Mouse (Mus musculus) heart, embryonic 11.5 days (tissue): Measurements from ENCODE around the gene Gtpbp1. TPM values are rescaled to one million over a fixed set of nuclear protein-coding genes. Genes with fewer than 3 reads are reported as not detected.
A peak's percentile ranks its signal among the peaks of the same experiment; 100 is the strongest.

ENCODE experiments used
- ATAC-seq: fragments of 200-750 bp; cut with Nextera tagmentation; replicated peaks from 2 replicates; pipeline ENCODE4 v1.8.0; 2017; ENCODE audit warnings: moderate library complexity; ENCODE audit not compliant: insufficient number of reproducible peaks, low FRiP score, low TSS enrichment
- H3K27ac ChIP-seq: fragments of 300-500 bp; sonication (generic); 2 replicates; pipeline ENCODE4 v1.5.1; 2014; ENCODE audit warnings: mild to moderate bottlenecking, low read depth, low read length
- H3K27me3 ChIP-seq: fragments of 300-500 bp; sonication (generic); 2 replicates; pipeline ENCODE4 v1.6.1; 2014; ENCODE audit warnings: mild to moderate bottlenecking, low read length, mixed read lengths; ENCODE audit not compliant: control insufficient read depth, insufficient read depth
- H3K36me3 ChIP-seq: fragments of 300-500 bp; sonication (generic); 2 replicates; pipeline ENCODE4 v1.6.1; 2014; ENCODE audit warnings: mild to moderate bottlenecking, low read length, moderate library complexity, mixed read lengths; ENCODE audit not compliant: control insufficient read depth, insufficient read depth
- H3K4me1 ChIP-seq: fragments of 300-500 bp; sonication (generic); 2 replicates; pipeline ENCODE4 v1.6.1; 2014; ENCODE audit warnings: low read length; ENCODE audit not compliant: control insufficient read depth, insufficient read depth
- H3K4me2 ChIP-seq: fragments of 300-500 bp; sonication (generic); 2 replicates; pipeline ENCODE4 v1.6.1; 2014; ENCODE audit warnings: mild to moderate bottlenecking, moderate library complexity
- H3K4me3 ChIP-seq: fragments of 300-500 bp; sonication (generic); 2 replicates; pipeline ENCODE4 v1.5.1; 2014; ENCODE audit warnings: low read depth, low read length
- H3K9ac ChIP-seq: fragments of 300-500 bp; sonication (generic); 2 replicates; pipeline ENCODE4 v1.6.1; 2014; ENCODE audit warnings: mild to moderate bottlenecking, low read depth, low read length, moderate library complexity
- H3K9me3 ChIP-seq: fragments of 300-500 bp; sonication (generic); replicated peaks from 2 replicates; pipeline ENCODE4 v1.6.1; 2016; ENCODE audit warnings: low read length; ENCODE audit not compliant: control insufficient read depth
- WGBS: fragments of 180-500 bp; shearing (Covaris S2); extraction: QIAGEN DNeasy Blood & Tissue Kit; methylation state at CpG from one replicate; pipeline ENCODE4 v1.1.7; 2014; ENCODE audit not compliant: insufficient replicate concordance; 5-methylcytosine and 5-hydroxymethylcytosine counted together
- polyA plus RNA-seq: library from polyadenylated mRNA; unstranded; fragments of >200 nt; fragmentation: Nextera tagmentation; extraction: Ambion mirVana; gene quantifications from 2 replicates; pipeline ENCODE4 v1.2.1, GENCODE M21; 2014

Gene Gtpbp1
- polyA plus RNA-seq, 1 experiment from 2014 or later = 22.7 TPM

DNA sequence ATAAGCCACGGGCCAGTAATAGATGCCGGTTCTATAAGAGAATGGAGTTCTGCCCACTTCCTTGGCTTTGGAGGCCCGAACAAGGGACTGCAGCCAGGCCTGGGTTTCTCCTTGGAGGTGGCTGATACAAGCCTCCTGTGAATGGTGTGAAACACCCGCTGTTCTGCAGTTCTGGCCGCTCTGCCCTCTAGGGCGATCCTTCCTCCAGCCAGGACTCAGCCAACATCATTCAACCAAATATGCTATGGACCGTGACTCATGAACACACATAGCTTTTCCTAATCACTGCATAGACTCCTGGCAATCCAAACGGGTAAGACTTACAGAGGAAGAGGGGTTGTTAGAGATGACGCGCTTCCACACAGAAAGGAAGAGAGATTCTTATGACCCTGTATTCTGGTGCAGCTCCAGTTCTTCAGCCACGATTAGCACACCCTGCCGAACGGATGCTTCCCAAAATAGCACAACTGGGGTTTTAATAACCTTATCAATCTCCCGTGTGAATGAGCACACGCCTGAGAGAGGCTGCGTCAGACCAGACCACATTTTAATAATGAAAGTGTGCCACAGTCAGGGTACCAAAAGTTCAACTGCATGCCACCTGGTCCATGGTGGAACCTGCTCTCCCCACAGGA, 76.8 kb downstream of the Gtpbp1 start:
- Histone ChIP-seq H3K27ac (no peak overlapping the region), H3K4me2 (no peak overlapping the region), H3K27me3 (no peaks in the 10 kb centered on the region), H3K9ac (0 out of 2 replicates have a peak overlapping the region, but pooled peaks have one; percentile 12), H3K36me3 (0 out of 2 replicates have a peak, but pooled peaks cover 2% of the 10 kb centered on the region), H3K9me3 (no peaks in the 10 kb centered on the region), H3K4me1 (peaks cover 17% of the 10 kb centered on the region), H3K4me3 (no peak overlapping the region)
- 61% methylated on average over 16 of the region's 16 CpGs for WGBS
- ATAC-seq = no peak

DNA sequence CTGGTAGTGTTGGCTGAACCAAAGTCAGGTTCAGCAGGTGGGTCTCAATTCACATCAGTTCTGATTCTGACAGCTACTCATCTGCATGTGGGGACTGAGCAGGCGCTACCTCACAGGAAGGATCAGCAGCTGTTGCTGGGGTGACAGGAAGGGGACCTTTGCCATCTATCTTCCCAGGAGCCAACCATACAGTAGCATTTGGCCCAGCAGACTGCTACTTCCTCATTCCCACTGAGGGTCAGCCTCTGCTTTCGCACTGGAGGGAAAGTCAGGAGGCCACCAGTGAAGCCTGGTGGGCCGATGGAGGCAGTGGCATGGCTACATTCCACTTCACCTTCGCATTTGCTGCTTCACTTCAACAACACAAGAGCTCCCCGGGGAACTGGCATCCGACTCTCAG, 77.7 kb downstream of the Gtpbp1 start:
- no peaks in the 10 kb centered on the region for H3K9me3 ChIP-seq
- H3K4me1 ChIP-seq = peaks cover 17% of the 10 kb centered on the region
- no peaks in the 10 kb centered on the region for H3K27me3 ChIP-seq
- H3K4me2 ChIP-seq = no peak overlapping the region
- no peak for ATAC-seq
- 0 out of 2 replicates have a peak, but pooled peaks cover 2% of the 10 kb centered on the region for H3K36me3 ChIP-seq
- H3K9ac ChIP-seq = no peak overlapping the region
- no peak overlapping the region for H3K27ac ChIP-seq
- WGBS = 62% methylated on average over 6 of the region's 6 CpGs
- H3K4me3 ChIP-seq = no peak overlapping the region

DNA sequence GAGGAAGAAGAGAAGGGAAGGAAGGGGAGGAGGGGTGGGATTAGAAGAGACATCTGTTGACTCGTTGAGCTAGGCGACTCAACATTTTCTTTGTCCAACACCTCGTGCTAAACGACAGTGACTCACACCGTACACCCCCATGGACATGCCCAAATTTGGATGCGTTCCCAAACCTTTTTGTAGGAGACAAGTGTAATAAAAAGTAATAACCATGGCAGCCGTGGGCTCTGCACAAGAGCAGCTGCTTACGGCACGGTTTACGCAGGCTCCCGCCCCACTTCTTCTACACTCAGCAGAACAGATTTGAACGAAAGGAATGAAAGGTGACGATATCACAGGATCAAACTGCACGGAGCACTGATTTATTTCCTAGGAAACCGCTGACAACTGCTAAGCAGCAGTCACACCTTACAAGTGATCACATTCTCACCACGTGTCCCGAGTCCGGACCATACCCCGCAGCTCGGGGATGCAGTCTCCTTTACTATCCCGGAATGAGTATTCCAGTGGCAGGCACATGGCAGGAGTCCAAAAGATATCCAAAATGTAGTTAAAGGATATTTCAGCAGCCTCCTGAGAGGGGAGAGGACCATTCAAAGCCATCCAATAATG, 80.1 kb downstream of the Gtpbp1 start:
- Histone ChIP-seq H3K27me3 (no peaks in the 10 kb centered on the region), H3K9ac (no peak overlapping the region), H3K4me2 (no peak overlapping the region), H3K36me3 (no peaks in the 10 kb centered on the region), H3K27ac (no peak overlapping the region), H3K9me3 (no peaks in the 10 kb centered on the region), H3K4me1 (peaks cover 26% of the 10 kb centered on the region), H3K4me3 (no peak overlapping the region)
- no peak for ATAC-seq
- 76% methylated on average over 21 of the region's 21 CpGs for WGBS

Other genes starting within 250 kb of the Gtpbp1 start
- gene Csnk1e, start 235.3 kb upstream of the Gtpbp1 start, polyA plus RNA-seq = 73.2 and 91.0 TPM in 2 replicates
- 0.20 TPM in 1 of 2 replicates, not detected in the other for gene Kcnj4, start 185.6 kb upstream of the Gtpbp1 start, polyA plus RNA-seq
- 33.4 and 33.5 TPM in 2 replicates for gene Kdelr3, start 174.4 kb upstream of the Gtpbp1 start, polyA plus RNA-seq
- 50.6 and 60.1 TPM in 2 replicates for gene Ddx17, start 144.1 kb upstream of the Gtpbp1 start, polyA plus RNA-seq
- gene Dmc1, start 85.7 kb upstream of the Gtpbp1 start, polyA plus RNA-seq = 1.4 and 1.5 TPM in 2 replicates
- 0.87 and 1.7 TPM in 2 replicates for gene Fam227a, start 31.9 kb upstream of the Gtpbp1 start, polyA plus RNA-seq
- 38.2 and 45.4 TPM in 2 replicates for gene Cby1, start 31.6 kb upstream of the Gtpbp1 start, polyA plus RNA-seq
- gene Tomm22, start 20.0 kb upstream of the Gtpbp1 start, polyA plus RNA-seq = 260 and 273 TPM in 2 replicates
- gene Josd1, start 2.9 kb upstream of the Gtpbp1 start, polyA plus RNA-seq = 10.9 and 15.3 TPM in 2 replicates
- gene Sun2, start 51.7 kb downstream of the Gtpbp1 start, polyA plus RNA-seq = 3.7 and 4.9 TPM in 2 replicates
- 37.3 TPM in 2 replicates for gene Dnal4, start 87.0 kb downstream of the Gtpbp1 start, polyA plus RNA-seq
- gene Nptxr, start 113.9 kb downstream of the Gtpbp1 start, polyA plus RNA-seq = 0.58 and 0.83 TPM in 2 replicates
- gene Npcd, start 143.4 kb downstream of the Gtpbp1 start, polyA plus RNA-seq = 0.64 TPM in 1 of 2 replicates, not detected in the other
- gene Cbx6, start 143.8 kb downstream of the Gtpbp1 start, polyA plus RNA-seq = 15.7 and 17.4 TPM in 2 replicates
- gene Apobec3, start 200.8 kb downstream of the Gtpbp1 start, polyA plus RNA-seq = 9.5 and 12.0 TPM in 2 replicates